Mouse (Mus musculus) small intestine, adult 2 months (tissue): ENCODE measurements at regions not wholly inside any gene's neighbourhood (a gene's known extent, or its start where the extent isn't known, plus 50 kb on each side); places are given as distances from the start of the nearest gene placed in this dataset.

Source experiments
- H3K27ac ChIP-seq: fragments of 200-500 bp; 2 replicates; pipeline ENCODE4 v1.5.1; 2012; ENCODE audit warnings: low read depth, low read length, control low read depth, inconsistent platforms; ENCODE audit not compliant: insufficient read depth
- H3K27me3 ChIP-seq: fragments of 200-500 bp; 2 replicates; pipeline ENCODE4 v1.6.1; 2012; ENCODE audit warnings: mild to moderate bottlenecking, moderate library complexity, low read length, inconsistent platforms; ENCODE audit not compliant: control insufficient read depth, insufficient read depth
- H3K36me3 ChIP-seq: fragments of 200-500 bp; 2 replicates; pipeline ENCODE4 v1.6.1; 2012; ENCODE audit warnings: mild to moderate bottlenecking, low read length, control low read depth, inconsistent platforms; ENCODE audit not compliant: control insufficient read depth, insufficient read depth
- H3K4me1 ChIP-seq: fragments of 200-500 bp; 2 replicates; pipeline ENCODE4 v1.6.1; 2012; ENCODE audit warnings: low read length, inconsistent platforms, mixed read lengths; ENCODE audit not compliant: control insufficient read depth, insufficient read depth, insufficient read length
- H3K4me3 ChIP-seq: fragments of 200-500 bp; 2 replicates; pipeline ENCODE4 v1.5.1; 2012; ENCODE audit warnings: low read depth, mild to moderate bottlenecking, control low read depth, inconsistent platforms, low read length, moderate library complexity
- CTCF ChIP-seq: fragments of 200-500 bp; IDR thresholded peaks from 2 replicates; pipeline ENCODE4 v1.5.1; 2012; ENCODE audit warnings: low read depth, mild to moderate bottlenecking, control low read depth, inconsistent platforms, low read length, moderate library complexity, mixed read lengths; ENCODE audit not compliant: insufficient replicate concordance, insufficient read length; ENCODE audit errors: extremely low read depth
- POLR2A ChIP-seq: fragments of 200-500 bp; IDR thresholded peaks from 2 replicates; pipeline ENCODE4 v1.6.1; 2012; ENCODE audit warnings: low read depth, mild to moderate bottlenecking, control low read depth, inconsistent platforms, low read length, moderate library complexity
- WGBS: fragments of 180-500 bp; shearing (Covaris S2); methylation state at CpG from one replicate; pipeline ENCODE4 v1.1.7; 2018; 5-methylcytosine and 5-hydroxymethylcytosine counted together

DNA sequence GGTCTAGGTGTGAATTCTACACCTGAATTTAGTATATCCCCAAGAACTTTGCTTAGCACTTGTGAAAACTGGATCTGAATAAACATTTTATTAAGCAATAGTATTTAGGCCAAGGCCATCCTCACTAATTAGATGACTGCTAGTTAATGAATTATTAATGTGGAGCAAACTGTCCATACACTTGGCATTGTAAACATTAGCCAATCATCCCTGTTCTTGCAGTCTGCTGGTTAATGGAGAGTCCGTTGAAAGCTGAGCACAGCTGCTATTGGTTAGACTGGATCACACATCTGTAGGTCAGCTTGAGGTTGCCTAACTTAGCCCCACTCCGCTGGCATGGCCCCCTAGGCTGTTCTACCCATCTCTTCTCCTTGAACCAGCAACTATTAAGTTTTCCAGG is 826.2 kb upstream of the 4930452B06Rik start:
- Histone ChIP-seq H3K36me3 (no peaks in the 10 kb centered on the region), H3K4me1 (no peaks in the 10 kb centered on the region), H3K27me3 (no peaks in the 10 kb centered on the region), H3K27ac (no peak overlapping the region), H3K4me3 (no peak overlapping the region)
- 66% methylated on average over 2 of the region's 2 CpGs for WGBS
- TF ChIP-seq POLR2A = no peak
- no peak for TF ChIP-seq CTCF

DNA sequence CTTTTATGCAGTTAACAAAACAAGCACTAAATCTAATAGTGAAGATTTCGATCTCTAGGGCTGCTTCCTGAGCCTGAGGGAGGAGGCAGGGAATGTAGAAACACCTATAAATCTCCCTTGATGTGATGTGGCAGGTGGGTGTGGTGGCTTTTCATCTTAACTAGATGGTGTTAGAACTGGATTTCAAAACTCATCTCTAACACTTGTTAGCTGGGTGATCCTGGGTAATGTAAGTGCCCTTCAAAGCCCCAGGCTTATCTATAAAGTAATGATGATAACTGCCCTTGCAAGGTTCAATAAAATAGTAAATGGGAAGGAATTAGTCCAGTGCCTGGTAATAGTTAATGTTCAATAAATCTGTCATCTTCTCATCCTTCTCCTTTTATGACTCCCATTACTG is 822.5 kb upstream of the 4930452B06Rik start:
- 16% methylated on average over 1 of the region's 1 CpGs for WGBS
- no peak overlapping the region for H3K4me3 ChIP-seq
- no peak for TF ChIP-seq CTCF
- no peak for TF ChIP-seq POLR2A
- no peaks in the 10 kb centered on the region for H3K27me3 ChIP-seq
- no peaks in the 10 kb centered on the region for H3K4me1 ChIP-seq
- no peak overlapping the region for H3K27ac ChIP-seq
- no peaks in the 10 kb centered on the region for H3K36me3 ChIP-seq

DNA sequence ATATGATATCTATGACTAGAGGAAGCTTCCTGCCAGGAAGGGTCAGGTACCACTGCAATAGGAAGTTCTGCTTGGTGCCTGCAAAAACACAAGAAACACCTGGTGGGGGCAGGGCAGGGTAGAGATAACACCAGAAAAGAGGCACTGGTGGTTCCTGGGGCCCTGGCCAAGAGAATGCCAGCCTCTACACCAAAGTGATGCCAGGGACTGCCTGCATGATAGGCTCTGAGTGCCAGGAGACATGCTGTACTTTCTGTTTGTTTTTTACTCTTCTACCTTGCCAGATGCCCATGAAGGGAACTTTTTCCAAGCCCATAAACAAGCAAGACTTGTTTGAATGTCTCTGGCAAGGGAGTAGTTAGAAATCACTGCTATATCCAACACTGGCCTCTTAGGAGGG is 812.9 kb upstream of the 4930452B06Rik start:
- H3K36me3 ChIP-seq = no peaks in the 10 kb centered on the region
- TF ChIP-seq CTCF (no peak), POLR2A (no peak)
- H3K27me3 ChIP-seq = no peaks in the 10 kb centered on the region
- no peak overlapping the region for H3K4me3 ChIP-seq
- no peak overlapping the region for H3K27ac ChIP-seq
- H3K4me1 ChIP-seq = no peaks in the 10 kb centered on the region

DNA sequence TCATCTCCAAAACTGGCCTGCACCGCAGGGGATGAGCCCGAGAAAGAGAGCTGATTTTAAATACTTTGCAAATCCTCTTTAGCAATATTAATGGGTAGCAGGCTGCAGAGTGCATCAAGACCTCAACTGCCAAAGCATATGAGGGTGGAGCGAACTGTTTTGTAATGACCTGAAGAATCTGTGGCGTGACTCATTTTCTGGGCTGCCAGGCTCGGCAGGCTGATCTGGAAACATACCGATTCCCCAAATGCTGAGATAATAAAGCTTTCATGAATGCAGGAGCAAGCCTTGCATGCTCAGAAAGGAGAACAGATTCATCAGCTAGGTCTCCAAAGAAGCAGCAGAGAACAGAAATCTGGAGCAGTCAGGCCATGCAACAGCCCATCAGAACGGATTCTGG is 809.1 kb upstream of the 4930452B06Rik start:
- H3K27ac ChIP-seq = no peak overlapping the region
- no peaks in the 10 kb centered on the region for H3K27me3 ChIP-seq
- no peaks in the 10 kb centered on the region for H3K36me3 ChIP-seq
- TF ChIP-seq CTCF (no peak), POLR2A (no peak)
- WGBS = 79% methylated on average over 7 of the region's 7 CpGs
- H3K4me3 ChIP-seq = no peak overlapping the region
- H3K4me1 ChIP-seq = no peaks in the 10 kb centered on the region

DNA sequence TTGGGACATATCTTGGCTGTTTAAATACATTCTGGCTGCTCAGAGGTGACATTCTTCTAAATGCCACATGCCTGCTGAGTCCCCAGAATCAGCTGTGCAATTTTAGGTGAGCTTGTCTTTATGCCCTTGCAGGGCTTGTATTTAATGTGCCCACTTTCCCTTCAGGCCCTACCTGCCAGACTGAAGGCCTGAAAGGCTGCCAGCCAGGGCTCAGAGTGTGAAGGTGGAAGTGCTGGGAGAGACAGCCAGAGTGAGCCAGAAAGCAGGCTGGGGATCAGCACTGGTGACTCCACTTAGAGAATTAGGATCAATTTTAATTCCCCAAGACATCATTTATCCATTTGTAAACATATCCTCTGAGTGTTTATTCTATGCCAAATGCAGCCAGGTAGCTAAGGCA is 803.6 kb upstream of the 4930452B06Rik start:
- TF ChIP-seq CTCF (no peak), POLR2A (no peak)
- no peaks in the 10 kb centered on the region for H3K27me3 ChIP-seq
- H3K4me3 ChIP-seq = no peak overlapping the region
- H3K36me3 ChIP-seq = no peaks in the 10 kb centered on the region
- H3K4me1 ChIP-seq = 0 out of 2 replicates have a peak, but pooled peaks cover 2% of the 10 kb centered on the region
- no peak overlapping the region for H3K27ac ChIP-seq

DNA sequence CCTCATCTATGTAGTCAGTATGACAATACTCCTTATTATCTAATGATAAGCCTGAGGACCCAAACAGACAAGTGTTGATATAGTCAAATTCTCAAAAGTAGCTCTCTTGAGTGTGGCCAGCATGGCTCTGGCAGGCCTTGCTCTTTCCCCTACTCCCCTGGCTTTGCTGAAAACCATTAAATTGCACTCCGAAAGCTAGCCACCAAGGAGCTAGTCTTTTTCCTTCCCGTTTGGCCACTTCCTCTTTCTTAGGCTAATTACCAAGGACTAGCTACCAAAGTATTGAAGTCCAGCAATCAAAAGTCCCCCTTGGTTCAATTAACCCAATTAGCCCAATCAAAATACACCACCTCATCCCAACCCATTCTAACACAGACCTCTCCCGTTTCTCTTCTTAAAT is 802.6 kb upstream of the 4930452B06Rik start:
- Histone ChIP-seq H3K27me3 (no peaks in the 10 kb centered on the region), H3K27ac (no peak overlapping the region), H3K4me3 (no peak overlapping the region), H3K36me3 (no peaks in the 10 kb centered on the region), H3K4me1 (0 out of 2 replicates have a peak, but pooled peaks cover 2% of the 10 kb centered on the region)
- TF ChIP-seq POLR2A = no peak
- no peak for TF ChIP-seq CTCF
- 59% methylated on average over 3 of the region's 3 CpGs for WGBS

DNA sequence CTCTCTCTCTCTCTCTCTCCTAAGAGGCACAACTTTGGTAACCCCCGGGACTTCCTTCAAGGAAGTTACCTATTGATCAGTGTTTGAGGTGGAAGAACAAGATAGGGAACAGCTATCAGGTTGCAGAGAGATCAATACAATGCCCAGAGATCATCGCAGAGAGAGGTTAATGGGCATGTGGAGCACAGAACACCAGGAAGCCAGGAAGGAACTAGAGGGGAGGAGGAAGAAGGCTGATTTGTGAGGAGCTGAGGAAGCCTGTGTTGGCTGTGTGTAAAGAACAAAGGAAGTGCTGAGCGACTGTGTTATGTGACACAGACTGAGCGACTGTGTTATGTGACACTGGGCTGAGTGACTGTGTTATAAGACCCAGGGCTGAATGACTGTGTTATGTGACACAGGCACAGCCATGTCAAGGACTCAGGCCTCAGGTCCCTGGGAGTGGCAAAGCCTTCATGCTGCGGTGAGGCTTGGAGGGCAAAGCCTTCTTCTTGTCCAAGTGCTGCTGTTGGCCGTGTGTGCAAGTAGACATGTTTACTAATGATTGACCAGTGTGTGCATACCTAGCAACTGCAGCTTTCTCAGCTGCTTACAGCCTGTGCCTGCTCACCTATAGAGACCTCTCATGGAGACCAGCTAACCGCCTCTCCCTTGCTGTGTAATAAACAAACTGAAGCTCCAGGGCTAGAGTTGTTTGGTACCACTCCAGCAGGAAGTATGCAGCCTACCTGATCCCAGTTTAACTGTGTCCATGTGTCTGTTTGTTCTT is 801.8 kb upstream of the 4930452B06Rik start:
- no peak for TF ChIP-seq CTCF
- no peak for TF ChIP-seq POLR2A
- 35% methylated on average over 7 of the region's 7 CpGs for WGBS
- Histone ChIP-seq H3K27ac (no peak overlapping the region), H3K27me3 (no peaks in the 10 kb centered on the region), H3K36me3 (no peaks in the 10 kb centered on the region), H3K4me3 (no peak overlapping the region), H3K4me1 (0 out of 2 replicates have a peak, but pooled peaks cover 2% of the 10 kb centered on the region)
